Mouse (Mus musculus) brain, embryonic 14.5 days (tissue): ENCODE data around the gene Lrrc45.

Source experiments
- CTCF ChIP-seq: fragments of 200-500 bp; IDR thresholded peaks from 2 replicates; pipeline ENCODE4 v1.5.1; 2012; ENCODE audit warnings: inconsistent platforms, mild to moderate bottlenecking, moderate library complexity, borderline replicate concordance; ENCODE audit not compliant: insufficient read depth, insufficient read length; ENCODE audit errors: extremely low read depth
- POLR2A ChIP-seq: fragments of 200-500 bp; IDR thresholded peaks from 2 replicates; pipeline ENCODE4 v1.6.1; 2012; ENCODE audit warnings: mild to moderate bottlenecking, inconsistent platforms, borderline replicate concordance; ENCODE audit not compliant: poor library complexity, insufficient read depth, insufficient read length, severe bottlenecking; ENCODE audit errors: extremely low read depth

DNA sequence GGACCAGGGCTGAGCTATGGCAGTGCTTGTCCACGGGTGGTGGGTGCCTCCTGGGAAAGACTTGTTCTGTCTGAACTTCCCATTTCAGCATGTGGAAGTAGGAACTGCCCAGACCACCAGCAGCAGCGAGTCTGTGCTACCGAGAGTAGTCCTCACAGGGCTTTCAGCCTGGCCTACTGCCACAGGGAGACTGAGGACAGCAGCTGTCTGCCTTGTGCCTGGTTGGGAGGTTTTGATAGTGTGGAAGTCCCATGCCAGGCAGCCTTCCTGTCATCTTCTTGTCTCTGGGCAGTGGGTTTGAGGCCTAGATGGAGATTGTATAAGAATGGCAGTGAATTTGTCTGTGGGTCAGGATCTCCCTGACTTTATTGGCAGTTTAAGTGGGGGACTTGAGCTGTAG, 24.4 kb upstream of the Lrrc45 start:
- TF ChIP-seq CTCF (no peak), POLR2A (no peak)
